Mouse (Mus musculus): ENCODE data around the gene Rnf150. TPM values are rescaled to one million over a fixed set of nuclear protein-coding genes. Genes with fewer than 3 reads are reported as not detected.

The Rnf150 gene
- 1.2 and 1.4 TPM in 2 replicates for polyA plus RNA-seq (2014; fragmentation: Nextera tagmentation; extraction: Ambion mirVana)

GRCm38 (mm10) chr8:82863041-82863744 lies at the start of gene Rnf150:
Rnf150 (plus strand) TSS chr8:82863356.
- TF ChIP-seq CTCF (IDR thresholded peaks at IDR 0.05; ENCODE audit: low read depth) = peak; percentile 88
- under 1% methylated on average over 35 of the region's 39 CpGs for WGBS
- Histone ChIP-seq H3K9ac (peak within 1 kb of the TSS; percentile 74), H3K36me3 (ENCODE audit: insufficient read depth) (no peaks in the 10 kb centered on the region), H3K4me2 (peak within 1 kb of the TSS; percentile 89), H3K9me3 (ENCODE audit: low read depth, low read length) (no peaks in the 10 kb centered on the region), H3K27ac (ENCODE audit: low read depth) (peak within 1 kb of the TSS; percentile 78), H3K27me3 (ENCODE audit: insufficient read depth, low read length) (no peaks in the 10 kb centered on the region), H3K4me3 (ENCODE audit: low read depth, low read length) (peak within 1 kb of the TSS; percentile 70), H3K4me1 (ENCODE audit: insufficient read depth) (no peaks in the 10 kb centered on the region)
- DNase-seq (peak; percentile 93), ATAC-seq (ENCODE audit: insufficient read depth) (peak; percentile 86)

- no peaks in the 10 kb centered on the region for H3K27me3 ChIP-seq (ENCODE audit: insufficient read depth, low read length)
- no peak for DNase-seq
- H3K9ac ChIP-seq = no peak overlapping the region
- no peaks in the 10 kb centered on the region for H3K36me3 ChIP-seq (ENCODE audit: insufficient read depth)
- H3K4me3 ChIP-seq (ENCODE audit: low read depth, low read length) = no peak overlapping the region
- no peaks in the 10 kb centered on the region for H3K4me1 ChIP-seq (ENCODE audit: insufficient read depth)
- TF ChIP-seq CTCF (IDR thresholded peaks at IDR 0.05; ENCODE audit: low read depth) = no peak
- no peak overlapping the region for H3K4me2 ChIP-seq
- WGBS = 55% methylated on average over 11 of the region's 11 CpGs
- H3K9me3 ChIP-seq (ENCODE audit: low read depth, low read length) = no peaks in the 10 kb centered on the region
- H3K27ac ChIP-seq (ENCODE audit: low read depth) = no peak overlapping the region
- ATAC-seq (ENCODE audit: insufficient read depth) = no peak
Observed at GRCm38 (mm10) chr8:82826135-82827046, 36.8 kb upstream of the Rnf150 start.

GRCm38 (mm10) chr8:82840415-82840814 lies 22.7 kb upstream of the Rnf150 start:
- no peak for TF ChIP-seq CTCF (IDR thresholded peaks at IDR 0.05; ENCODE audit: low read depth)
- Histone ChIP-seq H3K27me3 (ENCODE audit: insufficient read depth, low read length) (no peaks in the 10 kb centered on the region), H3K4me2 (no peak overlapping the region), H3K4me1 (ENCODE audit: insufficient read depth) (no peaks in the 10 kb centered on the region), H3K27ac (ENCODE audit: low read depth) (no peak overlapping the region), H3K9ac (no peak overlapping the region), H3K9me3 (ENCODE audit: low read depth, low read length) (no peaks in the 10 kb centered on the region), H3K36me3 (ENCODE audit: insufficient read depth) (no peaks in the 10 kb centered on the region), H3K4me3 (ENCODE audit: low read depth, low read length) (no peak overlapping the region)
- ATAC-seq (ENCODE audit: insufficient read depth) = no peak
- no peak for DNase-seq
- WGBS = 67% methylated on average over 3 of the region's 3 CpGs

GRCm38 (mm10) chr8:82840963-82841362 lies 22.2 kb upstream of the Rnf150 start:
- Histone ChIP-seq H3K4me1 (ENCODE audit: insufficient read depth) (no peaks in the 10 kb centered on the region), H3K27ac (ENCODE audit: low read depth) (no peak overlapping the region), H3K36me3 (ENCODE audit: insufficient read depth) (no peaks in the 10 kb centered on the region), H3K4me3 (ENCODE audit: low read depth, low read length) (no peak overlapping the region), H3K27me3 (ENCODE audit: insufficient read depth, low read length) (no peaks in the 10 kb centered on the region), H3K9me3 (ENCODE audit: low read depth, low read length) (no peaks in the 10 kb centered on the region), H3K4me2 (no peak overlapping the region), H3K9ac (no peak overlapping the region)
- 20% methylated on average over 1 of the region's 1 CpGs for whole genome bisulfite sequencing
- no peak for ATAC-seq (ENCODE audit: insufficient read depth)
- no peak for TF ChIP-seq CTCF (IDR thresholded peaks at IDR 0.05; ENCODE audit: low read depth)
- DNase-seq = peak; percentile 9

- DNase-seq (peak; percentile 71), ATAC-seq (ENCODE audit: insufficient read depth) (peak; percentile 76; the same call in 1 of the 2 replicates)
- no peak overlapping the region for H3K4me3 ChIP-seq (ENCODE audit: low read depth, low read length)
- H3K9me3 ChIP-seq (ENCODE audit: low read depth, low read length) = no peaks in the 10 kb centered on the region
- H3K36me3 ChIP-seq (ENCODE audit: insufficient read depth) = no peaks in the 10 kb centered on the region
- no peak overlapping the region for H3K9ac ChIP-seq
- WGBS = 40% methylated on average over 6 of the region's 6 CpGs
- TF ChIP-seq CTCF (IDR thresholded peaks at IDR 0.05; ENCODE audit: low read depth) = peak; percentile 59
- no peak overlapping the region for H3K27ac ChIP-seq (ENCODE audit: low read depth)
- no peak overlapping the region for H3K4me2 ChIP-seq
- H3K27me3 ChIP-seq (ENCODE audit: insufficient read depth, low read length) = no peaks in the 10 kb centered on the region
- H3K4me1 ChIP-seq (ENCODE audit: insufficient read depth) = no peaks in the 10 kb centered on the region
Observed at GRCm38 (mm10) chr8:82841520-82842142, 21.5 kb upstream of the Rnf150 start.

GRCm38 (mm10) chr8:82843697-82844096 lies 19.5 kb upstream of the Rnf150 start:
- no peaks in the 10 kb centered on the region for H3K36me3 ChIP-seq (ENCODE audit: insufficient read depth)
- no peaks in the 10 kb centered on the region for H3K27me3 ChIP-seq (ENCODE audit: insufficient read depth, low read length)
- H3K4me3 ChIP-seq (ENCODE audit: low read depth, low read length) = no peak overlapping the region
- 22% methylated on average over 1 of the region's 1 CpGs for WGBS
- no peak overlapping the region for H3K4me2 ChIP-seq
- no peaks in the 10 kb centered on the region for H3K4me1 ChIP-seq (ENCODE audit: insufficient read depth)
- H3K9ac ChIP-seq = no peak overlapping the region
- no peak for ATAC-seq (ENCODE audit: insufficient read depth)
- H3K9me3 ChIP-seq (ENCODE audit: low read depth, low read length) = no peaks in the 10 kb centered on the region
- TF ChIP-seq CTCF (IDR thresholded peaks at IDR 0.05; ENCODE audit: low read depth) = no peak
- no peak overlapping the region for H3K27ac ChIP-seq (ENCODE audit: low read depth)
- no peak for DNase-seq
